Mouse (Mus musculus) midbrain, embryonic 15.5 days (tissue): ENCODE results near the gene Ppp1r9b. TPM values are rescaled to one million over a fixed set of nuclear protein-coding genes. Genes with fewer than 3 reads are reported as not detected.

Experiments used
- ATAC-seq: fragments of 200-750 bp; cut with Nextera tagmentation; replicated peaks from 2 replicates; pipeline ENCODE4 v1.8.0; 2017; ENCODE audit warnings: moderate TSS enrichment
- H3K27ac ChIP-seq: fragments of 300-500 bp; sonication (generic); 2 replicates; pipeline ENCODE4 v1.5.1; 2015; ENCODE audit warnings: mild to moderate bottlenecking, inconsistent platforms
- H3K27me3 ChIP-seq: fragments of 300-500 bp; sonication (generic); replicated peaks from 2 replicates; pipeline ENCODE4 v1.6.1; 2015; ENCODE audit warnings: inconsistent platforms
- H3K36me3 ChIP-seq: fragments of 300-500 bp; sonication (generic); replicated peaks from 2 replicates; pipeline ENCODE4 v1.6.1; 2015; ENCODE audit warnings: inconsistent platforms
- H3K4me1 ChIP-seq: fragments of 300-500 bp; sonication (generic); 2 replicates; pipeline ENCODE4 v1.6.1; 2015; ENCODE audit warnings: inconsistent platforms
- H3K4me2 ChIP-seq: fragments of 300-500 bp; sonication (generic); 2 replicates; pipeline ENCODE4 v1.6.1; 2015; ENCODE audit warnings: inconsistent platforms, mild to moderate bottlenecking, moderate library complexity
- H3K4me3 ChIP-seq: fragments of 300-500 bp; sonication (generic); 2 replicates; pipeline ENCODE4 v1.5.1; 2015; ENCODE audit warnings: mild to moderate bottlenecking, inconsistent platforms
- H3K9ac ChIP-seq: fragments of 300-500 bp; sonication (generic); 2 replicates; pipeline ENCODE4 v1.6.1; 2015; ENCODE audit warnings: mild to moderate bottlenecking, inconsistent platforms
- H3K9me3 ChIP-seq: fragments of 300-500 bp; sonication (generic); 2 replicates; pipeline ENCODE4 v1.6.1; 2016; ENCODE audit warnings: inconsistent platforms
- WGBS: fragments of 180-500 bp; shearing (Covaris S2); methylation state at CpG from one replicate; pipeline ENCODE4 v1.1.7; 2015; ENCODE audit warnings: mixed read lengths; 5-methylcytosine and 5-hydroxymethylcytosine counted together
- polyA plus RNA-seq: library from polyadenylated mRNA; unstranded; fragments of >200 nt; fragmentation: Nextera tagmentation; extraction: Ambion mirVana; gene quantifications from 2 replicates; pipeline ENCODE4 v1.2.1, GENCODE M21; 2015

Gene Ppp1r9b
- polyA plus RNA-seq, 1 experiment from 2014 or later = 20.5 TPM

DNA sequence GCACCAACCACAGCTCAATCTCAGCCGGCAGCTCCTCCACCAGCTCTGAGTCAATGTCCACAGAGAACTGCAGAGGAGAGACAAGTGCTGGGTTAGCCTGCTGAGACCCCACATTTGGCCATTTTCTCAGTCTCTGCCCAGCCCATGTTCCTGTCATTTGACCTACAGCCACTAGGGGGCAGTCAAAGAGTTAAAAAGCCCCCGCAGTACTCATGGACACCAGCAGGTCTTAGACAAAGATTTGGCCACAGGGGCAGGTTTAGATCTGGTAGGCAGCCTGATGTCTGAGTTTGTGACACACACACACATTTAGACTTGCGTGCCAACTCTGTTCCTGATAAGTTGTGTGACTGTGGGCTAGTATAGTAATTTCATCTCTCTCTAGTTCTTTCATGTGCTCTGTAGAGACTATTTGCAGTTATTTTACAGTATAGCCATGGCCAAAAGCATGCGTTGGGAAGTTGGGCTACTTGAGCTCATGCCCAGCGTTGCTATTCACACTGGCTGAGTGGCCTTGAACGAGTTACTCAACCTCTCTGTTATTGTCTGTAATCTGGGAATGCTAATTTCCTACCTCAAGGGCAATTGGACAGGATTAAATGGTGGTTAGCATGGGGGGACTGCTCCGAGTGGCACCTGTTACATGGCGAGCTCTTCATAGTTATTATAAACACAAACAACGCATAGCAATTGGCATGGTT is 56.3 kb downstream of the Ppp1r9b start:
- 64% methylated on average over 9 of the region's 9 CpGs for WGBS

DNA sequence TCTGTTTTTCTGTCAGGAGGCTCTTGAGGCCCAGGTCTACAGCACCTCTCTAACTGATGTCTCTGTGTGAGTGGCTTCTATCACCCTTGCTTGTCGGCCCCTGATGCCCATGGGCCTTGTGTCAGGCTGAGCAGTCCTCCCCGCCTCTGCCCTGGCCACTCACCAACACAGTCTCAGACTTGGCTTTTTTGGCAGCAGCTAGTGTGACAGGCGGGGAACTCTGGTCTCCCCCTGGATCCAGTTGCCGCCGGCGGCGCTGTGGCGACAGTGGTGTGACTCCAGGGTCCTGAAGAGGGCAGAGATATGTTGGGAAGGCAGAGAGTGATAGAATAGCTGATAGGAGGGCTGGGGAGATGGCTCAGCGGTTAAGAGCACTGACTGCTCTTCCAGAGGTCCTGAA is 62.2 kb downstream of the Ppp1r9b start:
- Histone ChIP-seq H3K4me2 (no peak overlapping the region), H3K36me3 (no peaks in the 10 kb centered on the region; the same call in 1 of the 2 replicates), H3K27ac (no peak overlapping the region), H3K4me1 (peaks cover 5% of the 10 kb centered on the region; the same call in 1 of the 2 replicates), H3K27me3 (peaks cover 6% of the 10 kb centered on the region; the same call in 1 of the 2 replicates), H3K9ac (no peak overlapping the region), H3K9me3 (no peaks in the 10 kb centered on the region), H3K4me3 (no peak overlapping the region)
- no peak for ATAC-seq
- WGBS = 76% methylated on average over 9 of the region's 9 CpGs

More for the DNA sequence above, 56.3 kb downstream of the Ppp1r9b start:
- Histone ChIP-seq H3K4me1 (peaks cover 3% of the 10 kb centered on the region), H3K4me3 (no peak overlapping the region), H3K27me3 (no peaks in the 10 kb centered on the region), H3K9me3 (no peaks in the 10 kb centered on the region), H3K27ac (no peak overlapping the region), H3K9ac (no peak overlapping the region), H3K4me2 (no peak overlapping the region), H3K36me3 (no peaks in the 10 kb centered on the region)
- no peak; the same call in 1 of the 2 replicates for ATAC-seq

Other genes starting within 250 kb of the Ppp1r9b start
- 0.14 TPM in 1 of 2 replicates, not detected in the other for gene Cdc34b, start 249.3 kb upstream of the Ppp1r9b start, polyA plus RNA-seq
- gene Tmem92, start 208.3 kb upstream of the Ppp1r9b start, polyA plus RNA-seq = not detected in 2 replicates
- 82.7 and 92.9 TPM in 2 replicates for gene Col1a1, start 54.8 kb upstream of the Ppp1r9b start, polyA plus RNA-seq
- not detected in 2 replicates for gene Hils1, start 23.4 kb upstream of the Ppp1r9b start, polyA plus RNA-seq
- gene Sgca, start 14.7 kb upstream of the Ppp1r9b start, polyA plus RNA-seq = not detected in 2 replicates
- 171 and 177 TPM in 2 replicates for gene Samd14, start 18.8 kb downstream of the Ppp1r9b start, polyA plus RNA-seq
- 27.4 and 28.2 TPM in 2 replicates for gene Pdk2, start 50.3 kb downstream of the Ppp1r9b start, polyA plus RNA-seq
- gene Itga3, start 85.8 kb downstream of the Ppp1r9b start, polyA plus RNA-seq = 17.2 and 17.4 TPM in 2 replicates
- gene Dlx3, start 129.1 kb downstream of the Ppp1r9b start, polyA plus RNA-seq = 0.17 and 0.20 TPM in 2 replicates
- gene Dlx4, start 155.2 kb downstream of the Ppp1r9b start, polyA plus RNA-seq = not detected in 2 replicates